Mouse (Mus musculus) limb, embryonic 11.5 days (tissue): ENCODE data around the gene Nkx2-1. TPM values are rescaled to one million over a fixed set of nuclear protein-coding genes. Genes with fewer than 3 reads are reported as not detected.

Experiments used
- ATAC-seq: fragments of 200-750 bp; cut with Nextera tagmentation; 2 replicates; pipeline ENCODE4 v1.8.0; 2017; ENCODE audit warnings: low read depth; ENCODE audit not compliant: insufficient number of reproducible peaks, low FRiP score, low TSS enrichment
- DNase-seq: peaks from one replicate; pipeline ENCODE4 v3.0.0-alpha.2; 2015; ENCODE audit warnings: low spot score
- H3K27ac ChIP-seq: fragments of 300-500 bp; sonication (generic); replicated peaks from 2 replicates; pipeline ENCODE4 v1.5.1; 2014; ENCODE audit warnings: low read depth, mild to moderate bottlenecking, low read length
- H3K27me3 ChIP-seq: fragments of 300-500 bp; sonication (generic); 2 replicates; pipeline ENCODE4 v1.6.1; 2014; ENCODE audit warnings: mild to moderate bottlenecking, low read length, mixed read lengths; ENCODE audit not compliant: control insufficient read depth, insufficient read depth
- H3K36me3 ChIP-seq: fragments of 300-500 bp; sonication (generic); 2 replicates; pipeline ENCODE4 v1.6.1; 2014; ENCODE audit warnings: mild to moderate bottlenecking, low read length, moderate library complexity, mixed read lengths; ENCODE audit not compliant: control insufficient read depth, insufficient read depth
- H3K4me1 ChIP-seq: fragments of 300-500 bp; sonication (generic); 2 replicates; pipeline ENCODE4 v1.6.1; 2014; ENCODE audit warnings: low read length, mixed read lengths; ENCODE audit not compliant: control insufficient read depth, insufficient read depth
- H3K4me2 ChIP-seq: fragments of 300-500 bp; sonication (generic); 2 replicates; pipeline ENCODE4 v1.6.1; 2014; ENCODE audit warnings: low read depth, mild to moderate bottlenecking, moderate library complexity; ENCODE audit not compliant: severe bottlenecking
- H3K4me3 ChIP-seq: fragments of 300-500 bp; sonication (generic); 2 replicates; pipeline ENCODE4 v1.5.1; 2014; ENCODE audit warnings: low read depth, low read length
- H3K9ac ChIP-seq: fragments of 300-500 bp; sonication (generic); 2 replicates; pipeline ENCODE4 v1.6.1; 2014; ENCODE audit warnings: mild to moderate bottlenecking, low read length
- H3K9me3 ChIP-seq: fragments of 300-500 bp; sonication (generic); 2 replicates; pipeline ENCODE4 v1.6.1; 2016; ENCODE audit warnings: low read length; ENCODE audit not compliant: control insufficient read depth
- WGBS: fragments of 180-500 bp; shearing (Covaris S2); extraction: QIAGEN DNeasy Blood & Tissue Kit; methylation state at CpG from one replicate; pipeline ENCODE4 v1.1.7; 2014; 5-methylcytosine and 5-hydroxymethylcytosine counted together
- polyA plus RNA-seq: library from polyadenylated mRNA; unstranded; fragments of >200 nt; fragmentation: Nextera tagmentation; extraction: Ambion mirVana; gene quantifications from 2 replicates; pipeline ENCODE4 v1.2.1, GENCODE M21; 2014

Gene Nkx2-1
- polyA plus RNA-seq: not detected in 2 replicates

- Histone ChIP-seq H3K36me3 (no peaks in the 10 kb centered on the region), H3K9ac (no peak within 1 kb of the TSS), H3K4me3 (no peak within 1 kb of the TSS), H3K27ac (no peak within 1 kb of the TSS), H3K4me1 (peaks cover 8% of the 10 kb centered on the region; the same call in 1 of the 2 replicates), H3K9me3 (no peaks in the 10 kb centered on the region), H3K27me3 (peaks cover 91% of the 10 kb centered on the region), H3K4me2 (no peak within 1 kb of the TSS)
- ATAC-seq (no peak), DNase-seq (no peak)
- WGBS: 1% methylated on average over 11 of the region's 11 CpGs
Measured at GRCm38 (mm10) chr12:56536884-56537265, at the start of gene Nkx2-1. Gene Nkx2-1, minus strand, starts transcription at chr12:56536908.

- Histone ChIP-seq H3K9me3 (no peaks in the 10 kb centered on the region), H3K36me3 (no peaks in the 10 kb centered on the region), H3K4me3 (no peak overlapping the region), H3K4me2 (no peak overlapping the region), H3K27me3 (peaks cover 64% of the 10 kb centered on the region), H3K27ac (no peak overlapping the region), H3K4me1 (no peaks in the 10 kb centered on the region), H3K9ac (no peak overlapping the region)
- peak; percentile 91 for DNase-seq
- ATAC-seq: peak; percentile 60; the same call in 1 of the 2 replicates
- WGBS: 2% methylated on average over 14 of the region's 14 CpGs
Measured at GRCm38 (mm10) chr12:56541068-56541467, 4.4 kb upstream of the Nkx2-1 start.

GRCm38 (mm10) chr12:56540591-56540990, 3.9 kb upstream of the Nkx2-1 start:
- Histone ChIP-seq H3K27me3 (peaks cover 68% of the 10 kb centered on the region), H3K4me3 (no peak overlapping the region), H3K9ac (no peak overlapping the region), H3K4me1 (no peaks in the 10 kb centered on the region), H3K36me3 (no peaks in the 10 kb centered on the region), H3K27ac (no peak overlapping the region), H3K4me2 (no peak overlapping the region), H3K9me3 (no peaks in the 10 kb centered on the region)
- ATAC-seq (no peak), DNase-seq (no peak)
- 3% methylated on average over 10 of the region's 10 CpGs for WGBS

GRCm38 (mm10) chr12:56538601-56539000, 1.9 kb upstream of the Nkx2-1 start:
- H3K9me3 ChIP-seq: no peaks in the 10 kb centered on the region
- H3K9ac ChIP-seq: no peak overlapping the region
- H3K27me3 ChIP-seq: peaks cover 86% of the 10 kb centered on the region
- H3K4me3 ChIP-seq: no peak overlapping the region
- H3K36me3 ChIP-seq: no peaks in the 10 kb centered on the region
- WGBS: 2% methylated on average over 3 of the region's 3 CpGs
- DNase-seq (no peak), ATAC-seq (no peak)
- H3K4me1 ChIP-seq: peaks cover 4% of the 10 kb centered on the region; the same call in 1 of the 2 replicates
- H3K27ac ChIP-seq: no peak overlapping the region
- no peak overlapping the region for H3K4me2 ChIP-seq

- Histone ChIP-seq H3K36me3 (no peaks in the 10 kb centered on the region), H3K4me2 (no peak overlapping the region), H3K4me3 (no peak overlapping the region), H3K4me1 (peaks cover 7% of the 10 kb centered on the region; the same call in 1 of the 2 replicates), H3K9me3 (no peaks in the 10 kb centered on the region), H3K27ac (no peak overlapping the region), H3K27me3 (peaks cover 93% of the 10 kb centered on the region), H3K9ac (no peak overlapping the region)
- ATAC-seq (no peak), DNase-seq (peak; percentile 29)
- 3% methylated on average over 6 of the region's 6 CpGs for WGBS
Measured at GRCm38 (mm10) chr12:56537931-56538330, 1.2 kb upstream of the Nkx2-1 start.

GRCm38 (mm10) chr12:56537342-56537741, 634 bp upstream of the Nkx2-1 start:
- H3K4me3 ChIP-seq: no peak overlapping the region
- DNase-seq (peak; percentile 56), ATAC-seq (no peak)
- peaks cover 8% of the 10 kb centered on the region; the same call in 1 of the 2 replicates for H3K4me1 ChIP-seq
- WGBS: 1% methylated on average over 19 of the region's 19 CpGs
- H3K9me3 ChIP-seq: no peaks in the 10 kb centered on the region
- no peak overlapping the region for H3K27ac ChIP-seq
- peaks cover 91% of the 10 kb centered on the region for H3K27me3 ChIP-seq
- H3K9ac ChIP-seq: no peak overlapping the region
- H3K36me3 ChIP-seq: no peaks in the 10 kb centered on the region
- no peak overlapping the region for H3K4me2 ChIP-seq

- peak; percentile 61 for DNase-seq
Measured at GRCm38 (mm10) chr12:56536174-56536883, 379 bp downstream of the Nkx2-1 start.

GRCm38 (mm10) chr12:56535411-56536173, 1.1 kb downstream of the Nkx2-1 start:
- no peak overlapping the region for H3K4me3 ChIP-seq
- ATAC-seq (0 out of 2 replicates have a peak, but pooled peaks have one; percentile 7), DNase-seq (peak; percentile 61)
- H3K9ac ChIP-seq: no peak overlapping the region
- no peak overlapping the region for H3K27ac ChIP-seq
- H3K4me2 ChIP-seq: no peak overlapping the region
- H3K4me1 ChIP-seq: peaks cover 8% of the 10 kb centered on the region; the same call in 1 of the 2 replicates
- no peaks in the 10 kb centered on the region for H3K36me3 ChIP-seq
- under 1% methylated on average over 25 of the region's 36 CpGs for WGBS
- peaks cover 94% of the 10 kb centered on the region for H3K27me3 ChIP-seq
- H3K9me3 ChIP-seq: no peaks in the 10 kb centered on the region

More at GRCm38 (mm10) chr12:56536174-56536883, 379 bp downstream of the Nkx2-1 start:
- Histone ChIP-seq H3K9me3 (no peaks in the 10 kb centered on the region), H3K27ac (no peak overlapping the region), H3K4me3 (no peak overlapping the region), H3K9ac (no peak overlapping the region), H3K36me3 (no peaks in the 10 kb centered on the region), H3K4me1 (peaks cover 8% of the 10 kb centered on the region; the same call in 1 of the 2 replicates), H3K4me2 (no peak overlapping the region), H3K27me3 (peaks cover 92% of the 10 kb centered on the region)
- WGBS: 0% methylated on average over 44 of the region's 44 CpGs
- no peak for ATAC-seq
